Mouse (Mus musculus): ENCODE data around the gene Olfr532. TPM values are rescaled to one million over a fixed set of nuclear protein-coding genes. Genes with fewer than 3 reads are reported as not detected.
"Not testable (repeated sequence)": the region's sequence is repeated elsewhere in the genome, so short reads cannot be mapped to it uniquely, and the experiment has no call there.

Olfr532 gene
- polyA plus RNA-seq (2016; fragmentation: Nextera tagmentation; extraction: Ambion mirVana), result not detected in 2 replicates

GRCm38 (mm10) chr7:140421539-140421938 lies at the start of gene Olfr532:
TSS of gene Olfr532 (minus strand) at chr7:140421639.
- no peaks in the 10 kb centered on the region for H3K27me3 ChIP-seq
- 96% methylated on average over 1 of the region's 1 CpGs for WGBS
- no peaks in the 10 kb centered on the region for H3K36me3 ChIP-seq
- no peaks in the 10 kb centered on the region for H3K4me1 ChIP-seq
- no peak within 1 kb of the TSS for H3K9ac ChIP-seq
- H3K4me3 ChIP-seq, result no peak within 1 kb of the TSS
- no peak within 1 kb of the TSS for H3K27ac ChIP-seq
- H3K4me2 ChIP-seq (replicated peaks), result no peak within 1 kb of the TSS
- H3K9me3 ChIP-seq (replicated peaks), result no peaks in the 10 kb centered on the region
- no peak for ATAC-seq (ENCODE audit: low FRiP score)

- whole genome bisulfite sequencing, result no CpG with 5 or more reads among the region's 1 CpGs
- not testable (repeated sequence) for H3K27ac ChIP-seq, H3K4me1 ChIP-seq
These were observed 41.6 kb upstream of the Olfr532 start, which contains the start of gene Olfr533 for GRCm38 (mm10) chr7:140463070-140463469. TSS of gene Olfr533 (plus strand) at chr7:140463370.

GRCm38 (mm10) chr7:140443141-140443540 lies 21.7 kb upstream of the Olfr532 start:
- Histone ChIP-seq H3K4me3 (no peak overlapping the region), H3K4me2 (replicated peaks) (no peak overlapping the region), H3K9me3 (replicated peaks) (no peaks in the 10 kb centered on the region), H3K9ac (no peak overlapping the region), H3K27ac (no peak overlapping the region), H3K36me3 (no peaks in the 10 kb centered on the region), H3K27me3 (no peaks in the 10 kb centered on the region), H3K4me1 (no peaks in the 10 kb centered on the region)
- WGBS, result 76% methylated on average over 1 of the region's 1 CpGs
- ATAC-seq (ENCODE audit: low FRiP score), result no peak

More at GRCm38 (mm10) chr7:140463070-140463469, 41.6 kb upstream of the Olfr532 start, which contains the start of gene Olfr533:
- H3K9me3 ChIP-seq (replicated peaks); H3K4me2 ChIP-seq (replicated peaks); H3K9ac ChIP-seq; ATAC-seq (ENCODE audit: low FRiP score); H3K27me3 ChIP-seq; H3K36me3 ChIP-seq; H3K4me3 ChIP-seq: not testable (repeated sequence)

GRCm38 (mm10) chr7:140402818-140403217 lies 18.6 kb downstream of the Olfr532 start, which contains the start of gene Olfr531:
TSS of gene Olfr531 (minus strand) at chr7:140402918.
- WGBS, result 100% methylated on average over 1 of the region's 1 CpGs
- no peak for ATAC-seq (ENCODE audit: low FRiP score)

GRCm38 (mm10) chr7:140376911-140377310 lies 44.5 kb downstream of the Olfr532 start:
- WGBS, result 98% methylated on average over 2 of the region's 2 CpGs
- Histone ChIP-seq H3K9ac (no peak overlapping the region), H3K4me2 (replicated peaks) (no peak overlapping the region), H3K4me3 (no peak overlapping the region), H3K9me3 (replicated peaks) (no peaks in the 10 kb centered on the region), H3K27me3 (no peaks in the 10 kb centered on the region), H3K27ac (no peak overlapping the region), H3K4me1 (no peaks in the 10 kb centered on the region), H3K36me3 (no peaks in the 10 kb centered on the region)
- ATAC-seq (ENCODE audit: low FRiP score), result no peak

More at GRCm38 (mm10) chr7:140402818-140403217, 18.6 kb downstream of the Olfr532 start, which contains the start of gene Olfr531:
- no peaks in the 10 kb centered on the region for H3K27me3 ChIP-seq
- no peaks in the 10 kb centered on the region for H3K36me3 ChIP-seq
- H3K9ac ChIP-seq, result no peak within 1 kb of the TSS
- 0 out of 2 replicates have a peak, but pooled peaks cover 3% of the 10 kb centered on the region for H3K9me3 ChIP-seq (replicated peaks)
- no peaks in the 10 kb centered on the region for H3K4me1 ChIP-seq
- no peak within 1 kb of the TSS for H3K4me2 ChIP-seq (replicated peaks)
- H3K27ac ChIP-seq, result no peak within 1 kb of the TSS
- no peak within 1 kb of the TSS for H3K4me3 ChIP-seq

- H3K9me3 ChIP-seq (replicated peaks), result no peaks in the 10 kb centered on the region
- H3K9ac ChIP-seq, result no peak within 1 kb of the TSS
- H3K36me3 ChIP-seq, result no peaks in the 10 kb centered on the region
- H3K27ac ChIP-seq, result no peak within 1 kb of the TSS
- H3K4me3 ChIP-seq, result no peak within 1 kb of the TSS
- H3K4me1 ChIP-seq, result no peaks in the 10 kb centered on the region
- no peaks in the 10 kb centered on the region for H3K27me3 ChIP-seq
- WGBS, result 33% methylated on average over 1 of the region's 1 CpGs
- ATAC-seq (ENCODE audit: low FRiP score), result no peak
- no peak within 1 kb of the TSS for H3K4me2 ChIP-seq (replicated peaks)
These were observed 45.2 kb downstream of the Olfr532 start, which contains the start of gene Olfr530 for GRCm38 (mm10) chr7:140376231-140376630. TSS of gene Olfr530 (minus strand) at chr7:140376331.

- Histone ChIP-seq H3K9me3 (replicated peaks) (no peaks in the 10 kb centered on the region), H3K4me2 (replicated peaks) (no peak overlapping the region), H3K27me3 (no peaks in the 10 kb centered on the region), H3K27ac (no peak overlapping the region), H3K9ac (no peak overlapping the region), H3K4me1 (no peaks in the 10 kb centered on the region), H3K4me3 (no peak overlapping the region), H3K36me3 (no peaks in the 10 kb centered on the region)
- no peak for ATAC-seq (ENCODE audit: low FRiP score)
- WGBS, result 69% methylated on average over 4 of the region's 4 CpGs
These were observed 47.1 kb downstream of the Olfr532 start for GRCm38 (mm10) chr7:140374300-140374699.

Other genes starting within 250 kb of the Olfr532 start
- gene Olfr523, start 248.4 kb downstream of the Olfr532 start, polyA plus RNA-seq (2016; fragmentation: Nextera tagmentation; extraction: Ambion mirVana), result not detected in 2 replicates
- gene Olfr524, start 215.7 kb downstream of the Olfr532 start, polyA plus RNA-seq (2016; fragmentation: Nextera tagmentation; extraction: Ambion mirVana), result not detected in 2 replicates
- gene Cd163l1, start 203.4 kb downstream of the Olfr532 start, polyA plus RNA-seq (2016; fragmentation: Nextera tagmentation; extraction: Ambion mirVana), result not detected in 2 replicates
- gene 5830411N06Rik, start 174.4 kb downstream of the Olfr532 start, polyA plus RNA-seq (2016; fragmentation: Nextera tagmentation; extraction: Ambion mirVana), result not detected in 2 replicates
- not detected in 2 replicates for gene Olfr525, start 100.8 kb downstream of the Olfr532 start, polyA plus RNA-seq (2016; fragmentation: Nextera tagmentation; extraction: Ambion mirVana)
- gene Olfr527, start 87.6 kb downstream of the Olfr532 start, polyA plus RNA-seq (2016; fragmentation: Nextera tagmentation; extraction: Ambion mirVana), result not detected in 2 replicates
- gene Olfr60, start 60.0 kb downstream of the Olfr532 start, polyA plus RNA-seq (2016; fragmentation: Nextera tagmentation; extraction: Ambion mirVana), result not detected in 2 replicates
- not detected in 2 replicates for gene Olfr530, start 45.3 kb downstream of the Olfr532 start, polyA plus RNA-seq (2016; fragmentation: Nextera tagmentation; extraction: Ambion mirVana)
- gene Olfr531, start 18.7 kb downstream of the Olfr532 start, polyA plus RNA-seq (2016; fragmentation: Nextera tagmentation; extraction: Ambion mirVana), result not detected in 2 replicates
- gene Olfr533, start 41.7 kb upstream of the Olfr532 start, polyA plus RNA-seq (2016; fragmentation: Nextera tagmentation; extraction: Ambion mirVana), result not detected in 2 replicates
- gene Olfr535, start 62.6 kb upstream of the Olfr532 start, polyA plus RNA-seq (2016; fragmentation: Nextera tagmentation; extraction: Ambion mirVana), result not detected in 2 replicates
- gene Olfr536, start 85.8 kb upstream of the Olfr532 start, polyA plus RNA-seq (2016; fragmentation: Nextera tagmentation; extraction: Ambion mirVana), result not detected in 2 replicates
- gene Olfr538, start 146.2 kb upstream of the Olfr532 start, polyA plus RNA-seq (2016; fragmentation: Nextera tagmentation; extraction: Ambion mirVana), result not detected in 2 replicates
- gene Olfr46, start 179.6 kb upstream of the Olfr532 start, polyA plus RNA-seq (2016; fragmentation: Nextera tagmentation; extraction: Ambion mirVana), result not detected in 2 replicates
- gene Olfr61, start 207.3 kb upstream of the Olfr532 start, polyA plus RNA-seq (2016; fragmentation: Nextera tagmentation; extraction: Ambion mirVana), result not detected in 2 replicates
- not detected in 2 replicates for gene Olfr53, start 224.8 kb upstream of the Olfr532 start, polyA plus RNA-seq (2016; fragmentation: Nextera tagmentation; extraction: Ambion mirVana)
- not detected in 2 replicates for gene Olfr539, start 238.3 kb upstream of the Olfr532 start, polyA plus RNA-seq (2016; fragmentation: Nextera tagmentation; extraction: Ambion mirVana)

Measured in hindbrain, embryonic 12.5 days (tissue).